Mouse (Mus musculus) liver, postnatal 0 days (tissue): ENCODE data around the gene Sipa1. TPM values are rescaled to one million over a fixed set of nuclear protein-coding genes. Genes with fewer than 3 reads are reported as not detected.
A peak's percentile ranks its signal among the peaks of the same experiment; 100 is the strongest.

Experiments
- ATAC-seq: fragments of 200-750 bp; cut with Nextera tagmentation; 2 replicates; pipeline ENCODE4 v1.8.0; 2017; ENCODE audit warnings: mild to moderate bottlenecking, moderate library complexity
- DNase-seq: peaks from one replicate; pipeline ENCODE4 v3.0.0-alpha.2; 2016
- H3K27ac ChIP-seq: fragments of 300-500 bp; sonication (generic); 2 replicates; pipeline ENCODE4 v1.5.1; 2014; ENCODE audit warnings: antibody characterized with exemption, moderate library complexity, mild to moderate bottlenecking, low read depth
- H3K27me3 ChIP-seq: fragments of 300-500 bp; sonication (generic); 2 replicates; pipeline ENCODE4 v1.6.1; 2014; ENCODE audit warnings: low read length, control low read depth, mixed read lengths; ENCODE audit not compliant: insufficient read depth
- H3K36me3 ChIP-seq: fragments of 300-500 bp; sonication (generic); replicated peaks from 2 replicates; pipeline ENCODE4 v1.6.1; 2014; ENCODE audit warnings: mild to moderate bottlenecking, control low read depth, low read length, moderate library complexity, mixed read lengths; ENCODE audit not compliant: insufficient read depth
- H3K4me1 ChIP-seq: fragments of 300-500 bp; sonication (generic); 2 replicates; pipeline ENCODE4 v1.6.1; 2014; ENCODE audit warnings: antibody characterized with exemption, mild to moderate bottlenecking, control low read depth; ENCODE audit not compliant: insufficient read depth
- H3K4me2 ChIP-seq: fragments of 300-500 bp; sonication (generic); 2 replicates; pipeline ENCODE4 v1.6.1; 2014; ENCODE audit warnings: low read depth, mild to moderate bottlenecking, low read length, moderate library complexity, mixed read lengths
- H3K4me3 ChIP-seq: fragments of 300-500 bp; sonication (generic); 2 replicates; pipeline ENCODE4 v1.5.1; 2014; ENCODE audit warnings: low read depth, low read length
- H3K9ac ChIP-seq: fragments of 300-500 bp; sonication (generic); replicated peaks from 2 replicates; pipeline ENCODE4 v1.6.1; 2014; ENCODE audit warnings: mild to moderate bottlenecking, moderate library complexity
- H3K9me3 ChIP-seq: fragments of 300-500 bp; sonication (generic); 2 replicates; pipeline ENCODE4 v1.6.1; 2016; ENCODE audit warnings: mild to moderate bottlenecking, control low read depth, low read length, mixed read lengths
- CTCF ChIP-seq: sonication (generic); IDR thresholded peaks from 2 replicates; pipeline ENCODE4 v1.5.1; 2016; ENCODE audit warnings: antibody characterized with exemption, low read depth
- EP300 ChIP-seq: IDR thresholded peaks from 2 replicates; pipeline ENCODE4 v1.6.1; 2016; ENCODE audit warnings: antibody characterized with exemption, low read depth, mild to moderate bottlenecking
- WGBS: fragments of 180-500 bp; shearing (Covaris S2); extraction: QIAGEN DNeasy Blood & Tissue Kit; methylation state at CpG from one replicate; pipeline ENCODE4 v1.1.7; 2014; ENCODE audit not compliant: insufficient replicate concordance; 5-methylcytosine and 5-hydroxymethylcytosine counted together
- polyA plus RNA-seq: library from polyadenylated mRNA; unstranded; fragments of >200 nt; fragmentation: Nextera tagmentation; extraction: Ambion mirVana; gene quantifications from 2 replicates; pipeline ENCODE4 v1.2.1, GENCODE M21; 2015

Gene Sipa1
- polyA plus RNA-seq, 1 experiment from 2014 or later = 15.3 TPM

- no peak overlapping the region for H3K4me2 ChIP-seq
- no peak for ATAC-seq
- H3K9ac ChIP-seq = no peak overlapping the region
- H3K4me3 ChIP-seq = no peak overlapping the region
- TF ChIP-seq CTCF (no peak), EP300 (no peak)
- H3K9me3 ChIP-seq = no peaks in the 10 kb centered on the region
- WGBS = 88% methylated on average over 17 of the region's 17 CpGs
- no peak for DNase-seq
- no peaks in the 10 kb centered on the region for H3K27me3 ChIP-seq
- H3K27ac ChIP-seq = no peak overlapping the region
- peaks cover 25% of the 10 kb centered on the region for H3K4me1 ChIP-seq
- H3K36me3 ChIP-seq = peaks cover 69% of the 10 kb centered on the region
Measured at GRCm38 (mm10) chr19:5641021-5641420, 22.5 kb downstream of the Sipa1 start.

DNA sequence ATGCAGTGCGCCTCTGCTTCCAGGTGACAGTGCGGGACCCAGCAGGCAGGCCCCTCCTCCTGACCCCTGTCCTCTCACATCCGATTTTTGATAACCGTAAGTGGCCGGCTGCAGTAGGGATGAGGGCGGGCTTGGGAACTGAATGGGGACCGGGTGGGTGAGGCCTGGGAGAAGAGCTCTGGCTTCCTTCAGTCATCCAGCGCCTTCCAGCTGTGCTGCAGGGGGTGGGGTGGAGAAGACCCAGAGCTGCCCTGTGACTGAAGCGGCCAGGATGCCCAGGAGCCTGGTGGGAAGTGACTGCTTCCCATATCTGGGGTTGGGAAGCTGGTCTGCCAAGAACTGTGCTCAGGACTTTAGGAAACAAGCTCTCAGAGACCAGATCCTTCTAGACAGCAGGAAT lies 23.2 kb downstream of the Sipa1 start:
- H3K27ac ChIP-seq = no peak overlapping the region
- H3K27me3 ChIP-seq = no peaks in the 10 kb centered on the region
- peaks cover 26% of the 10 kb centered on the region for H3K4me1 ChIP-seq
- 84% methylated on average over 9 of the region's 9 CpGs for WGBS
- no peak overlapping the region for H3K9ac ChIP-seq
- no peak overlapping the region for H3K4me2 ChIP-seq
- DNase-seq (peak; percentile 21), ATAC-seq (no peak)
- TF ChIP-seq EP300 (no peak), CTCF (no peak)
- H3K4me3 ChIP-seq = no peak overlapping the region
- no peaks in the 10 kb centered on the region for H3K9me3 ChIP-seq
- H3K36me3 ChIP-seq = peaks cover 62% of the 10 kb centered on the region

DNA sequence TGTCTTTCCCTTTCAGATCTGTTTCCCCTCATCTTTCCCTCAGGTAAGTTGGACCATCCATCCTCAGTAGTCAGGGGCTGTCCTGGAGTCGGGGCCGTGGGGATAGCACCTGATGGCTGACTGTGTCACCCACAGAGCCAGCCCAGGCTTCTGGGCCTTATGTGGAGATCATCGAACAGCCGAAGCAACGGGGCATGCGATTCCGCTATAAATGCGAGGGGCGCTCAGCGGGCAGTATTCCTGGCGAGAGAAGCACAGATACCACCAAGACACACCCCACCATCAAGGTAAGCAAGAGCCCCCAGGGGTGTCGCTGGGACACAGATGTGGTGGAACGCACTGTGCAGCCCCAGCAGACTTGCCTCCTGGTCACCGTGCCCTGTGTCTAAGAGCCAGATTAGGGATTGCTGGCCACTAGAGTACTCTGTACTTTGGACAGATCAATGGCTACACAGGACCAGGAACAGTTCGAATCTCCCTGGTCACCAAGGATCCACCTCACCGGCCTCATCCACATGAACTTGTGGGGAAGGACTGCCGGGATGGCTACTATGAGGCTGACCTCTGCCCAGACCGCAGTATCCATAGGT lies 25.0 kb downstream of the Sipa1 start:
- ATAC-seq = peak; percentile 14; the same call in 1 of the 2 replicates
- Histone ChIP-seq H3K9ac (peak overlapping the region; percentile 90), H3K4me3 (peak overlapping the region; percentile 84), H3K27me3 (no peaks in the 10 kb centered on the region), H3K27ac (peak overlapping the region; percentile 95), H3K4me2 (peak overlapping the region; percentile 97), H3K4me1 (peaks cover 26% of the 10 kb centered on the region), H3K36me3 (peaks cover 47% of the 10 kb centered on the region), H3K9me3 (no peaks in the 10 kb centered on the region)
- WGBS = 79% methylated on average over 18 of the region's 18 CpGs
- no peak for TF ChIP-seq EP300
- no peak for TF ChIP-seq CTCF
- peak; percentile 29 for DNase-seq

DNA sequence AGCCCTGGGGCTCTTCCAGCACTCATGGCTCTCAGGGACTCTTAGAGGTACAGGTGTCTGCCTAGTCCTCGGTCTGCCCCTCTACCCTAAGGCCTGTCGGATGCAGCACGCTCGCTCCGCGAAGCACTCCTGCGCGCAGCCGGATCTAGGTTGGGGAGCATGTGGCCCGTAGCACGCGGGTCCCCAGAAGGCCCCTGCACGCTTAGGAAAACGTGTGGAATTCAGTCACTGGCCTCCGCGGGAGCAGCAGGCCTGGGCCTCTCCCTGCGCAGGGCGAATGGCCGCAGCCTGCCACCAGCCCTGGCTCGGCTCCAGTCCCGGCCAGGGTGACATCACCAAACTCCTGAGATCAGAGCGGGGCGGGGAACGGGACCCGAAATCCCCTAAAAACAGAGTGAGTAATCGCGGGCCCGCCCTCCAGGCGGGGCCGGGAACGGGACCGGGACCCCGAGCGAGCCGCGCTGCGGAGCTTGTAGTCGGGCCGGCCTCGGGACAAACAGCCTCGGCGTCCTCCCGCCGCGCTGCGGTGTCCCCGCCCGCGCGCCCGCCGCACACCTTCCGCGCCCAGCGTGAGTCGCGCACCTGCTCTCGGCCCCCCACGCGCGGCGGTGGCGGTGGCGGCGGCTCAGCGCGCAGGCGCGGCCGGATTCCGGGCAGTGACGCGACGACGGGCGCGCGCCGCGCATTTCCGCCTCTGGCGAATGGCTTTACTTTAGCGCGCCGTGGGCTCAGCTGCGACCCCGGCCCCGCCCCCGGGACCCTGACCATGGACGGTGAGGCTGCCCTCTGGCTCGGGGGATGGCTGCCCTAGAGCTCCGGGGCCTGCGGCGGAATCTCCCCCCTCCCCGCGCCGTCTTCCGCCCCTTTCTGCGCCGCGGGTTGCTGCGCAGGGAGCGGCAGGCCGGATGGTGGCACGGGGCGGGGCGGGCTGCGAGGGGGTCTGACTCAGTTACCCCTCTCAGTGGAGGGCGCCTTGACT lies 26.1 kb downstream of the Sipa1 start, which contains the start of gene Rela:
Gene Rela, plus strand, starts transcription at position 415 of the 979 bp plus-strand sequence.
- Histone ChIP-seq H3K27ac (peak within 1 kb of the TSS; percentile 95), H3K9ac (peak within 1 kb of the TSS; percentile 90), H3K4me3 (peak within 1 kb of the TSS; percentile 84), H3K27me3 (no peaks in the 10 kb centered on the region), H3K9me3 (no peaks in the 10 kb centered on the region), H3K4me1 (peaks cover 26% of the 10 kb centered on the region), H3K4me2 (peak within 1 kb of the TSS; percentile 97), H3K36me3 (peaks cover 36% of the 10 kb centered on the region)
- 2% methylated on average over 62 of the region's 109 CpGs for WGBS
- ATAC-seq (peak; percentile 91), DNase-seq (peak; percentile 90)
- TF ChIP-seq EP300 = no peak
- no peak for TF ChIP-seq CTCF

GRCm38 (mm10) chr19:5636571-5637041 lies 26.9 kb downstream of the Sipa1 start:
- WGBS = 30% methylated on average over 12 of the region's 12 CpGs
- TF ChIP-seq EP300 = no peak
- no peak for TF ChIP-seq CTCF
- peak overlapping the region; percentile 90 for H3K9ac ChIP-seq
- DNase-seq (no peak), ATAC-seq (peak; percentile 9; the same call in 1 of the 2 replicates)
- H3K4me2 ChIP-seq = peak overlapping the region; percentile 97
- peaks cover 29% of the 10 kb centered on the region for H3K36me3 ChIP-seq
- H3K4me3 ChIP-seq = peak overlapping the region; percentile 84
- no peaks in the 10 kb centered on the region for H3K27me3 ChIP-seq
- H3K9me3 ChIP-seq = no peaks in the 10 kb centered on the region
- H3K27ac ChIP-seq = peak overlapping the region; percentile 95
- H3K4me1 ChIP-seq = peaks cover 26% of the 10 kb centered on the region

- H3K36me3 ChIP-seq = peaks cover 23% of the 10 kb centered on the region
- TF ChIP-seq CTCF (no peak), EP300 (no peak)
- no peaks in the 10 kb centered on the region for H3K27me3 ChIP-seq
- no peaks in the 10 kb centered on the region for H3K9me3 ChIP-seq
- H3K4me3 ChIP-seq = no peak overlapping the region
- ATAC-seq (no peak), DNase-seq (no peak)
- peak overlapping the region; percentile 90; the same call in 1 of the 2 replicates for H3K9ac ChIP-seq
- WGBS = 64% methylated on average over 7 of the region's 7 CpGs
- peak overlapping the region; percentile 97 for H3K4me2 ChIP-seq
- peaks cover 26% of the 10 kb centered on the region for H3K4me1 ChIP-seq
- H3K27ac ChIP-seq = peak overlapping the region; percentile 95; the same call in 1 of the 2 replicates
Measured at GRCm38 (mm10) chr19:5636036-5636570, 27.4 kb downstream of the Sipa1 start.
